Mouse (Mus musculus) erythroblast, adult 5-6 weeks (primary cell): ENCODE measurements around the gene Wdr31. TPM values are rescaled to one million over a fixed set of nuclear protein-coding genes. Genes with fewer than 3 reads are reported as not detected.
A peak's percentile ranks its signal among the peaks of the same experiment; 100 is the strongest.
"Not testable (repeated sequence)": the region's sequence is repeated elsewhere in the genome, so short reads cannot be mapped to it uniquely, and the experiment has no call there.

Experiments used
- ATAC-seq: replicated peaks from 2 replicates; pipeline ENCODE4 v1.8.0; 2016; ENCODE audit warnings: moderate number of reproducible peaks, mild to moderate bottlenecking, moderate TSS enrichment, inconsistent platforms; ENCODE audit not compliant: poor library complexity, low FRiP score, severe bottlenecking
- total RNA-seq, 2 experiments: library from RNA; stranded (forward) in 1 of 2; stranded (reverse) in 1 of 2; fragments of 150-400 nt in 1 of 2; fragments of 200-764, 138-1000 nt in 1 of 2; gene quantifications; 2 replicates each; pipeline versions ENCODE4 v1.2.3 to v1.2.4; 2015 to 2017; ENCODE audit warnings: low replicate concordance in 2 of 2

Gene Wdr31
- total RNA-seq, 2 experiments from 2014 or later: not detected

DNA sequence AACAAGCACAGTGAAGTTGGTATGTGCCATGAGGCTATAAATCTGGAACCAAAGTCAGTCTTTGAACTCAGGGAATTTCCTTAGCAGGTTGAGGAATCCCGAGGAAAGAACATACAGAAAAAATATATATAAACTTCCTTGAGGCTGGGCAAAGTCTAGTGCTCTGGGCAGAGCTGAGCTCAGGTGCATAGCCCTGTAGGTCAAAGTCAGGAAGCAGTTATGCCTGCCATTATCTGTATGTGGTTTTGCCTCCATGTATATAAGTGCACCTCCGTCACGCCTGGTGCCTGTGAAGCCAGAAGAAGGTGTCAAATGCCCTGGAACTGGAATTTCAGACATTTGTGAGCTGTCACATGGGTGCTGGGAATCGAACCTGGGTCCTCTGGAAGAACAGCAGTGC, 30.1 kb upstream of the Wdr31 start:
- no peak for ATAC-seq

GRCm38 (mm10) chr4:62496815-62497214, 26.1 kb upstream of the Wdr31 start:
- no peak for ATAC-seq

DNA sequence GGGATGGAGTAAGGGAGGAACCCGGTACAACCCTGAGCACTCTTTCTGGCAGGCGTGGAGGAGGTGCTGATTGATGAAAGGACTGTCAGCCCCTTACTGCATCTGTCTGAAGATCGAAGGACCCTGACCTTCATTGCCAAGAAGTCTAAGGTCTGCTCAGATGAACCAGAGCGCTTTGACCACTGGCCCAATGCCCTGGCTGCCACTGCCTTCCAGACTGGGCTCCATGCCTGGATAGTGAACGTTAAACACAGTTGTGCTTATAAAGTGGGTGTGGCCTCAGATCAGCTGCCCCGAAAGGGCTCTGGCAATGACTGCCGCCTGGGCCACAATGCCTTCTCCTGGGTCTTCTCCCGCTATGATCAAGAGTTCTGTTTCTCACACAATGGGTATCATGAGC, 25.2 kb upstream of the Wdr31 start:
- ATAC-seq: no peak

DNA sequence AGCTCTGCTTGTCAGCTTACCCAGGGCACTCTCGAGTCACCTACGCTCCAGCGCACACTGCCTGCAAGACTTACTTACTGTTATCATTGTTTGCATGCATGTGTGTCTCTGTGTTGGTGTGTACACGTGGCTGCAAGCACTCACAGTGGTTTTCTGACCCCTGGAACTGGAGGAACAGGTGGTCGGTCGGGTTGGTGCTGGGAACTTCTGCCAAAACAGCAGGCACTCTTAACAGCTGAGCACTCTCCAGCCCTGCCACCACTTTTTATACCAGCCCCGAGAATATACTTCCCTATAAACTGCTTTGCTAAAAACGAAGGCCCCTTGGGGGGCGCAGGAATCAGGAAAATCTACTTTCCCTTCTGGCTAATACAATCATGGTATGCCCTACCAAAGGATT, 23.5 kb upstream of the Wdr31 start:
- ATAC-seq: no peak

GRCm38 (mm10) chr4:62492682-62493081, 22.0 kb upstream of the Wdr31 start:
- no peak for ATAC-seq

GRCm38 (mm10) chr4:62487914-62488313, 17.2 kb upstream of the Wdr31 start:
- ATAC-seq: no peak

- no peak for ATAC-seq
Observed at GRCm38 (mm10) chr4:62487172-62487571, 16.5 kb upstream of the Wdr31 start.

DNA sequence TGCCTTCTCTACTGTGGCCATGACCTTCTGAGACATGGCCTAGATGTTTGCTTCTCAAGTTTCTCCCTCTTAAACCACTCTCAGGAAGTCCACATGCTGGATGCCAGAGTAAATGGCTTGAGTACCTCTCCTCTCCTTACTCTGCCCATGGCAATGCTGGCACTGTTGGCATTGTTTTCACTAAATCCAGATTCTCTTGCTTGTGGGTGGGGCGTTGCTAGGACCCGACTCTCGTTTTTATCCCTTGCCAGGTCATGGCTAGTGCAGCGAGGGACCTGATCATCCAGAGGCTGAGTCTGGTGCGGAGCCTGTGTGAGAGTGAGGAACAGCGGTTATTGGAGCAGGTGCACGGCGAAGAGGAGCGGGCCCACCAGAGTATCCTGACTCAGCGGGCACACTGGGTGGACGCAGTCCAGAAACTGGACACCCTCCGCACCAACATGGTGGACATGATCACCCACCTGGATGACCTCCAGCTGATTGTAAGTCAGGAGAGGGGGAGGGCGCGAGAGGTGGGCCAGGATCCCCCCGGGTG, 15.5 kb upstream of the Wdr31 start:
- ATAC-seq: no peak

- ATAC-seq: peak; percentile 85
Observed at GRCm38 (mm10) chr4:62485450-62486161, 14.9 kb upstream of the Wdr31 start.

DNA sequence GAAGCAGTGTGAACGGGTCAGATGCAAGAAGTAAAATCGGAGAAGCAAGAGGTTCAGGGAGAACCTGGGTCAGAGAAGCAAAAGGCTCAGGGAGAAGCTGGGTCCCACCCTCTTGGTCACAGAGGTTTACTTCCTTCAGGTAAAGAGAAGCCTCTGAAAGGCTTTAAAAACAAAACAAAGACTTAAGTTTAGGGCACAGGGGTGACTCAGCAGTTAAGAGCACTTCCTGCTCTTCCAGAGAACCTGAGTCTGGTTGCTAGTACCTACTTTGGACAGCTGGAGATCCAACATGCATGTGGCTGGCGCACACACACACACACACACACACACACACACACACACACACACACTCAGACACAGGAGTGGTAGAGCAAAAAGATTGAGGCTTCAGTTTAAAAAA, 14.2 kb upstream of the Wdr31 start:
- 0 out of 2 replicates have a peak, but pooled peaks have one; percentile 16 for ATAC-seq

DNA sequence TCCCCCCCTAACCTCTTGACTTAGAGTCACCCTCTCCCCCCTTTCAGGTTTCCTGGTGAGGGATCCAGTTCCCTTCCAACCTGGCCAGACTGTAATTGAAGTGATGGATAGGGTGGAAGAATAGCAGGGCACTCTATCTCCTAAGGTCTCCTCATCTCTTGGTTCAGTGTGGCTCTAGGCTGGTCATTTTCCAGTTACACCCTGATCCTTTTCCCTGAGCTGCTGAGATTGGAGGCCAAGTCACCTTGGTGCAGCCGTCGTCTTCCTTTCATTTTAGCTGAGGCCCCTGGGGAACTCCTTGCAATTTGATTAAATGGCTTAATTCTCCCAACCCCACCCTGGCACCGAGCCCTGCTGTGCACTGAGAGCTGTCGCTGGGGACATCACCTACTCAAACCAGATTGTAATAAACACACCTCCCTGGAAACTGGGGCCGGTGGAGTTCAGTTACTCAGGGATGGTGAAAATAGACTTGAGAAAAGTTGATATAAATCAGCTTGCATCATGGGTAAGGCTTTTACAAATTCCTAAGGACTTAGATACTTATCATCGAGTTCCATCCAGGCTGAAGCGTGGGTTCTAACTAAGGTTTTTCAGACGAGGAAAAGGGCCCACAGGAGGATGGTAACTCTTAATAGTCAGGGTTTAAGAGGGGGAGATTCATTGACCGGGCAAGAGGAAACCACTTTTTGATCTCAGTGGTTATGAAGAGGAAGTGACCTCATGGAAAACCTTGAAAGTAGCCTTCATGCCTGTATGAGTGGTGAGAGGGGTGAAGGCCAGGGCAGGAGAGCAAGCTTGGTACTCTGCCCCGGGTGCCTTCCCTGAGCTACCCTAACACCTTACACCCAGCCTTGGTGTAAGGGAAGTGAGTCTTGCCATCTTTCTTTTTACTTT, 10.3 kb upstream of the Wdr31 start:
- no peak for ATAC-seq

DNA sequence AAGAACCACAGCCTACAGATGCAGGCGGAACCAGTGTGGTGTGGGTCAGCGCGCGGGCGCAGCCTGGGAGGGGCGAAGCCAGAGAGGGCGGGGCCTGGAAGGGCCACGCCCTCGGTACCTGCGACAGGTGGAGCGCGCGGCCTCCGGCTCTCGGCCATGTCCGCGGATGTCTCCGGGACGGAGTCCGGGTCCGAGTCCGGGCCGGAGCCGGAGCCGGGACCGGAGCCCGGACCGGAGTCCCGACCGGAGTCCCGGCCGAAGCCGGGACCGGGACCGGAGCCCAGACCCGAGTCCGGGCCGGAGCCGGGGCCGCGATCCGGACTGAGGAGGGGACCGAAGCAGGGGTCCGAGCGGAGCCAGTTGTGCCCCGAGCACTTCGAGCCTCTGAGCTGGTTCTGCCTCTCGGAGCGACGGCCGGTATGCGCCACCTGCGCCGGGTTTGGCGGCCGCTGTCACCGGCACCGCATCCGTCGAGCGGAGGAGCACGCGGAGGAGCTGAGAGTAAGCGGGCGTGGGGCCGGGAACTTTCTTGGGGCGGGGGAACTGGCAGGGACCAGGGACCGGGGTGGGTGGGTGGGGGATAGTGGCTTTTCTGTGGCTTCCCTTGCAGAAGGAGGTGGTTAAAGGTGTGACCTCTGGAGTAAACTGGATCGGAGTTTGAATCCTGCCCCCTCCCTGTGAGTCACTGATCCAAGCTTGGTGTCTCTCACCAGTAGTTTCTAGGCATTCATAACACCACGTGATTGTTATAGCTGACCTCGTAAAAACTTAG, 9.4 kb upstream of the Wdr31 start, which contains the start of gene Bspry:
TSS of gene Bspry (plus strand) at position 117 of the 772 bp plus-strand sequence.
- peak; percentile 60 for ATAC-seq

- ATAC-seq: not testable (repeated sequence)
Observed at GRCm38 (mm10) chr4:62479593-62479936, 8.9 kb upstream of the Wdr31 start.

DNA sequence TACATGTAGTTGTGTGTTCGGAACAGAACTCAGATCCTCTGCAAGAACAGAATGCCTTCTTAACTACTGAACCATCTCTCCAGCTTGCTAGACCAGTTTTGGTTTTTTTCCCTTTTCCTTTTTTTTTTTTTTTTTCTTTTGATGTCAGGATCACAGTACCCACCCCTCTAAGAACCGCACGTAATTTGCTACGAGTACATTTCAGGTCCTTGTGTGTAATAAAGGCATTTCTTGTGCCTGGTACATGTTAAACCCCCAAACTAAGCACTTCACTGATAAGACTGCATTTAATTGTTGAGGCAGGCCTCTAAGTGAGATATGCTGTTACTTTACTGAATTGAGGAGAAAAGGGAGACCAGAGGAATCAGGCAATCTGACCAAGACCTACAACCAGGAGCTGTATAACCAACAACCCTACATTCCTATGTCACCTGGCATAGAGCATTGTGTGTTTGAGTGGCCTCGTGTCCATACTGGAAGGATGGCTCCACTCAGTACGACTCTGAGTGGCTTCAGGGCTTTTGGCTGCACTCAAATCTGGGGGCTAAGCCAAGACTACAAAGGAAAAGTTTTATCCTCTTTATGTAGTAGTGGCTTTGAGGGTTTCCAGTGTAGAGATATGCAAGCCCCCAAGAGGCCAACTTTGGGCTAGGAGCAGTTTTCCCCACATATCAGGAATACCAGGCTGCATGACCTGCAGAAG, 7.0 kb upstream of the Wdr31 start:
- no peak for ATAC-seq

DNA sequence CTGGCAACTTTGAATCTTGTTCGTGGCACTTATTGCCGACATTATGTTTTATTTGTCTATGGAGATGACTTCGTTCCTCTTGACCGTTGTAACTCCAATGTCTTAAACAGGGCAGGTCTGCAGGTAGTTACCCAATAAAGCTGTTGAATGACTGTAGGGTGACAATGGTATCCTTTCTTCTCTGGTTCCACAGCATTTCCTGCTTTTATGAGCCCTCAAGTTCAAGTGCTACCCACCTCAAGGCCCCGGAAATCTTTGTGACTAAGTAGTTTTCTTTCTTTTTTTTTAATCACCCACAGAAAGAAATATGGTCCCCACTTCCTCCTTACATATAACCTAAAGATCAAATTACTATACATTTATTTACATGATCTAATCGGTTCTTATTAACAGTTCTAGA, 5.1 kb upstream of the Wdr31 start:
- no peak for ATAC-seq

- no peak for ATAC-seq
Observed at GRCm38 (mm10) chr4:62475131-62475530, 4.4 kb upstream of the Wdr31 start.

DNA sequence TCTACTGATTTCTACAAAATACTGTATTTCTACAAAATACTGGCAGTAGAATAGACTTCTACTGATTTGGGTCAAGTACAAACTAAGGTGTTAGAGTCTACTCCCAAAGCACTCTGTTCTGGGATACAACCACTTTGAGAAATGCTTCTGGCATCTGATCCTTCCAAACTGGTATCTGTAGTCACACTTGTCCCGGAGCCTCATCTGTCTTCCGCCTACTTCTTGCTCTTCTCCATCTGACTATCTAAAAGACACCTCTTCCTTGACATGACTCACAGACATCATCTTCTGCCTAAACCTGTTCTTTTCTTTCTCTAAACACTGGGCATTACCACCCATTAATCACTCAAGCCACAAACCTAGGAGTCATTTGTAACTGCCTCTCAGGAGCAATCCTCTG, 1.4 kb upstream of the Wdr31 start:
- no peak for ATAC-seq

DNA sequence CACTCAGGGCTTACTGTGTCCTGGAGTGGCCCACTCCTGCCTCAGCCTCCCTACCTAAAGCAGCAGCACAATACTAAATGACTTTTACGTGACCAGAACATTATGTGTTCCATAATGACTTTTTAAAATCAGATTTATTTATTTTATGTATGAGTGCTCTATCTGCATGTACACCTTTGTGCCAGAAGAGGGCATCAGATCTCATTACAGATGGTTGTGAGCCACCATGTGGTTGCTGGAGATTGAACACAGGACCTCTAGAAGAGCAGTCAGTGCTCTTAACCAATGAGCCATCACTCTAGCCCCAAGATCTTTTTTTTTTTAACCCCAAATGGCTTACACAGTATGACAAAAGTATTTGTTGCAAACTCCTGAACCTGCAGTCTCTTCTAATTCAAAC, 2.5 kb downstream of the Wdr31 start:
- no peak for ATAC-seq

- ATAC-seq: no peak
Observed at GRCm38 (mm10) chr4:62463124-62463523, 7.6 kb downstream of the Wdr31 start.

DNA sequence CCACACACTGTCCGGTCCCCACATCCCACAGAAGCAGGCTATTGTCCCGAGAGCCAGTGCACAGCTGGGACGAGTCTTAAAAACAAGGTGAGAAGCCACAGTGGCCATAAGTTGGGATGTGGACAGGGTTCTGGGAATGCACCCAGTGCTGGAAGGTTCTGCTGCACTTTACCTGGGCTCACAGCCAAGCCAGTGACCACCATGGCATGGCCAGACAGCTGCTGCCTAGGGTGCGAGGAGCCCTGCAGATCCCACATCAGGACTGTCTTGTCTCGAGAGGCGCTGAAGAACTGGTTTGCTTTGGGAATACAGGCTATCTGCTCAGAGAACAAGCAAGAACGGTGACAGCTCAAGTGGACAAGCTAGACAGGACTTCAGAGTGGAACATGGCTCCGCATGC, 10.3 kb downstream of the Wdr31 start:
- no peak for ATAC-seq
